Comparison of ENCODE assay signal across 1 mouse cellular context in the genomic region with DNA sequence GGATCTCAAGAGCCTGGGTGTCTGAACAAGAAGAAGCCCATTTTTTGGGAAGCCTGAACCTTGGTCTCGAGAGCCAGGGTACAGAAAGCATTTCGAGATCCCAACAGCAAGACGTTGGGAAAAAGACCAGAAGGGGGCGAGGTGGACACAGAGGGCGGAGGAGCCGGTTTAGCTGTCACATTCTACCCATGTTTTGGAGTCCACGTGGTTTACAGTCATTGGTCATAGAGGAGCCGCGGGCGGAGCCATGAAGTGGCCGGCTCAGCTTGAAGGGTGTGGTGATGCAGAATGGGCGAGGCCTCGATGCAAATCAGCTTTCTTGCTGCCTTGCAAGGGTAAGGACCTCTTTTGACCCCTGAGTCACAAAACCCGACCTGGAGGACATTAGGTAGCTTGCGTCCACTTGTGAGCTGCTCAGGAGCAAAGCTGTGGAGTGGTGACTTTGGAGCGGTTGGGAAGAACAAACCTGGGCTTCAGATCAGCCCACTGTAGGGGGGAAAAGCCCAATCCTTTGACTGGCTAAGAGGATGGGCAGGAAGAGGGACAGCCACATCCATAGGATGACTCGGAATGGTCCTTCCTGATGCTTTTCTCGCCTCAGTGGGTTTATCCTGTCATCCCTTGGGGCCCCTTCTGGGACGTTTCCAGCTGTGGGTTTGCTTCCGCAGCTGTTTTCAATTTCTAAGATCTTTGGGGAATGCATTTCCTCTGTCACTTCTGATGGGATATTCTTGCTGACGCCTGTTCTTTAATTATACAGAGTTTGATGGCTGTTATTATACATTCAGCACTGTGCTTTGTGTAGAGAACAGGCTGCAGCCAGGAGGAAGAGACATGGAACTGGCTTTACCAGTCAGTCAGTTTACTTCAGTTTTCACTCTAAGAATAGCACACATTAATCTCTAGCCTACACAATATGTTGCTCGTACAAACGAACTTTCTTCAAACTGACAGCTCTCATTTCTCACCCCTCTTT.
TF ChIP-seq lines count a peak whose summit lies in the region.

No protein-coding gene starts in this region.

TF ChIP-seq in CH12.LX, 34 proteins besides CTCF, POLR2A, EP300 and RAD21 (continued from another document):
- TF ChIP-seq MXI1 (IDR thresholded peaks at IDR 0.05; ENCODE audit: low read depth, low read length) (peak; percentile 98), POLR2AphosphoS2 (IDR thresholded peaks at IDR 0.05; ENCODE audit: low read depth, low read length) (no peak), USF1 (IDR thresholded peaks at IDR 0.05; ENCODE audit: low read depth, low read length) (peak; percentile 27; the same call in 1 of the 2 replicates), ZNF384 (IDR thresholded peaks at IDR 0.05; ENCODE audit: low read depth, low read length) (no peak), NELFE (IDR thresholded peaks at IDR 0.05; ENCODE audit: low read depth, low read length) (peak; percentile 35; the same call in 1 of the 2 replicates), TBP (conservative IDR thresholded peaks at IDR 0.05; ENCODE audit: low read depth, low read length) (no peak)
TF ChIP-seq in CH12.LX: peak in this region for 10.
